Mouse (Mus musculus): ENCODE data around the gene Pknox1. TPM values are rescaled to one million over a fixed set of nuclear protein-coding genes. Genes with fewer than 3 reads are reported as not detected.
"Not testable (repeated sequence)": the region's sequence is repeated elsewhere in the genome, so short reads cannot be mapped to it uniquely, and the experiment has no call there.

Gene Pknox1
- total RNA-seq, 2 experiments from 2014 or later = 7.9 to 10.7 TPM

DNA sequence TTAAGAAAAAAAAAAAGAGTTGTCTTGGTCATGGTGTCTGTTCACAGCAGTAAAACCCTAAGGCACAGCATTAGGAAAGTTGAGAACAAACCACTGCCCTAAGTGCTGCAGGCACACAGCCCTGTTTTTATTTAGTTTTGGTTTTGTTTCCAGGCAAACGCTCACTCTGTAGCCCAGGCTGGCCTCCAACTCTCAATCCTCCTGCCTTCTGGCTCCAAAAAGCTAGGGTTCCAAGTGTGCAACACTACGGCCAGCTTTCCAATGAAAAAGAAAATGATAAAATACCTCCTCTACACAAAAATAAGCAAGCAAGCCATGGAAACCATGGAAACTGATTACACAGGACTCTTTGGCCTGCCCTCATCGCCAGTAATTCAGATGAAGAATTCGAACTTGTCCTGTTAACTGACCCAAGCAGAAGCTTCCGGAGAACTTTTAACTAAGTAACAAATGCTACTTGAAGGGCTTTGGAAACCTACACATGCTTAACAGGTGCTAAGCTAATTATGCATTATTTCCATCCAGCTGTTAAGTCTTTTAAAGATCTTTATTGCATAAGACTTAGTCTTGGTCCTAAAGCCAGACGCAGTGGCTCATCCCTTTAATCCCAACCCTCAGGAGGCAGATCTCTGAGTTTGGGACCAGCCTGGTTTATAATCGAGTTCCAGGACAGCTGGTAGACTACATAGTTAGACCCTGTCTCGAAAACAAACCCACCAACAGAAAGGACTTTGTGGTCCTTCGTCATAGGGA lies 17.9 kb upstream of the Pknox1 start:
- intact Hi-C loops (cut with DNase I; ENCODE audit: low total_unique reads) = no loop called here
- no peak for DNase-seq

DNA sequence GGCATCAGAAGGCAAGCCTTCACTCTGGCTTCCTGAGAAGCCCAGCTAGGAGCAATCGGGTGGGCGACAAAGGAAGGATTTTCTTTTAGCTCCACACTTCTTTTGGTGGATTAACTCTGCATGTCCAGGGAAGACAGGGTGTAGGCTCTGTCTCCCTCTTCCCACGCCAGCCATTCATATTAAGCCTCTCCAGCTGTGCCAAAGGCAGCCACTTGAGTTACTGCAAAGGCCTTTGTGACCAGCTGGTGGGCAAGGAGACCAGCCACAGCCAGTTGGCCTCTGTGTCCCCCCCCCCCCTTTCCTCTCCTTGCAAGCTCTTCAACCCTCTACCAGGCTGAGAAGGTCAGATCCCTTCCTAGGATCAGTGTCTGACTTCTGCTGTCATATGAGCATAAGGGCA lies 16.6 kb upstream of the Pknox1 start:
- intact Hi-C loops (cut with DNase I; ENCODE audit: low total_unique reads) = no loop called here
- no peak for DNase-seq

GRCm38 (mm10) chr17:31549389-31549788 lies 15.1 kb upstream of the Pknox1 start:
- DNase-seq = no peak
- intact Hi-C loops (cut with DNase I; ENCODE audit: low total_unique reads) = no loop called here

GRCm38 (mm10) chr17:31552601-31553000 lies 11.9 kb upstream of the Pknox1 start:
- DNase-seq; intact Hi-C loops (cut with DNase I; ENCODE audit: low total_unique reads): not testable (repeated sequence)

DNA sequence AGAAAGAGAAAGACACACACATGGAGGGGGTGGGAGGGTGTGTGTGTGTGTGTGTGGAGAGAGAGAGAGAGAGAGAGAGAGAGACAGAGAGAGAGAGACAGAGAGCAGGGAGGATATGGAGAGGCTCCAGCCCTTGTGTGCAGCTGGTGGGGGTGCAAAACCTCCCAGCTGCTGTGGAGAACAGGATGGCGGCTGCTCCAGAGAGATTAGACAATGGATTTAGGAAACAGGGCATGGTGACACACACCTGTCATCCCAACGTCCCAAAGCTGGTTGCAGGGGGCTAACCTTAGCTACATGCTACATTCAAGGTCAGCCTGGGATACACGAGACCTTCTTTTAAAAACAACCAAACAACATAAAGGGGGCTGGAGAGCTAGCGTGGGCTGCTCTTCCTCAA lies 8.3 kb upstream of the Pknox1 start:
- peak; percentile 38 for DNase-seq
- intact Hi-C loops (cut with DNase I; ENCODE audit: low total_unique reads) = no loop called here

GRCm38 (mm10) chr17:31557124-31557880 lies 7.2 kb upstream of the Pknox1 start:
- intact Hi-C loops (cut with DNase I; ENCODE audit: low total_unique reads) = no loop called here
- DNase-seq = peak; percentile 51

DNA sequence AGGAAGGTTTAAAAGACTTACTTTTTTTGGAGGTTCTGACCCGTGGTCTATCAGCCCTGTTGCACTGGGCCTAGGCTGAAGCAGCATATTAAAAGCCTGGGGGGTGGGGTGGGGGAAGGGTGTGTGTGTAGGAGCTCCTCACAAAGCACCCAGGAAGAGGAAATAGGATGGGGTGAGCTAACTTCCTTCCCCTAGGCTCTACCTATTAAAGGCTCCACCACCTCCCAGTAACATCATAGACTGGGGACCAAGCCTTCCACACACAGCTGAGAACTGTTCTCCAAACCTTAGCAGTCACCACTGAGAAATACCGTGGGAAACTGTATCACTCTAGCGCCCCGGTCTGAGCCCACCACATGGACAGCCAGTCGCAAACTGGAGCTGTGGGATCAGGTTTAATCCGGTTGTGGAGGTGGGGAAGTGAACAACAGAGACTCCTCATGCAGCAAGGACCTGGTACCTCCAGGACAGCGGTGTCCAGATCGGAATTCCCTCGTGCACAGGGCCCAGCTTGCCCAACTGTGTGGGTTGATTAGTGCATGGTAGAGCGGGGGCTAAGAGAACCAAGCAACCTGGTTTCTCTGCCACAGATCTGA lies 6.5 kb upstream of the Pknox1 start:
- no peak for DNase-seq
- intact Hi-C loops (cut with DNase I; ENCODE audit: low total_unique reads) = no loop called here

DNA sequence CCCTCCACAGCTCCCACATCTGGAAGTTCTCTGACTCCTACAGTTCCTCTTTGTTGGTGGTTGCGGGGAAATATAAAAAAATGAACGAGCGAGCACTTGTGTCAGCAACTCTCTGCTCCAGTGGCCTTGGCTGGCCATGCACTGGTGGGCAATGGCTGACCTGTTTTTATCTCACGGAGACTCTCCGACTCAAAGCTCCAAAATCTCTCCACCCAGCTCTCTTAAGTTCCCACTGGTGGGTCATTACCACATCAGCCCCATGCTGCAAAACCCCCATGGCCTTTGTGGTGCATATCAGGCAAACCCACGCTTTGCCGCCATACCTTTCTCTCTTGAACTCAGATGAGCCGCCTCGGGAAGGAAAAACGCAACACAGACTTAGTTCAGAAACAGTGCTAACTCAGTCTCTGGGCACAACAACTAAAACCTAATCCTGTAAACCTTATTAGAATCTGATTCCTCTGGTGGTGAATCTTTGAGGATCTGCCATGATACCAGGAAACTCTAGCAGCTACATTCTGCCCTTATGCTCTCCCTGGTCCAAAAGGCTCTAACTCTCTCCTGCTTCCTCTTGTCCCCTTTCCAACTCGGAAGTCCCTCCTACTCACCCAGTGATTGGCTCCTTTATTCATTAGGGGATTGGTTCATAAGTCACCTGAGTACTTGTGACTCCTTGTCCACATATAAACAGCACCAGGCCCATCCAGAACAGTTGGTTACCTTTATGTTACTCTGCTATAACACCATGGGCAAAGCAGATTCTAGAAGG lies 5.3 kb upstream of the Pknox1 start:
- DNase-seq = no peak
- intact Hi-C loops (cut with DNase I; ENCODE audit: low total_unique reads) = no loop called here

- intact Hi-C loops (cut with DNase I; ENCODE audit: low total_unique reads) = loop anchor here (5.0 to 10.0 kb wide), 2 partner anchors 36 to 91 kb away; partner anchors contain the start of gene U2af1
- no peak for DNase-seq
These were observed 911 bp upstream of the Pknox1 start for GRCm38 (mm10) chr17:31563632-31564014.

DNA sequence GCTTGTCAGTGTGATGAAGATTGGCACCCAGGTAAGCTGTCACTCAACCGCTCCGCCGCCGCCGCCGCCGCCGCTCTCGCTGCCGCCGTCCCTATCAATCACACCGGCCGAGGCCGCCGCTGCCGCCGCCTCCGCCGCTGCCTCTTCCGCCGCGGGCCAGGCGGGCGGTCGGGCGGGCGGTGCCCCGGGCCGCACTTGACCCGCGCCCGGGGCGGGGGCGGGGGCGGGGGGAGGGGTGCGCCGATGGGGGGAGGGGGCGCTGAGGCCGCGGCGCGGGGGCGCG lies 265 bp downstream of the Pknox1 start:
- intact Hi-C loops (cut with DNase I; ENCODE audit: low total_unique reads) = loop anchor here (5.0 to 10.0 kb wide), 2 partner anchors 37 to 90 kb away; partner anchors contain the start of gene U2af1
- DNase-seq = no peak

DNA sequence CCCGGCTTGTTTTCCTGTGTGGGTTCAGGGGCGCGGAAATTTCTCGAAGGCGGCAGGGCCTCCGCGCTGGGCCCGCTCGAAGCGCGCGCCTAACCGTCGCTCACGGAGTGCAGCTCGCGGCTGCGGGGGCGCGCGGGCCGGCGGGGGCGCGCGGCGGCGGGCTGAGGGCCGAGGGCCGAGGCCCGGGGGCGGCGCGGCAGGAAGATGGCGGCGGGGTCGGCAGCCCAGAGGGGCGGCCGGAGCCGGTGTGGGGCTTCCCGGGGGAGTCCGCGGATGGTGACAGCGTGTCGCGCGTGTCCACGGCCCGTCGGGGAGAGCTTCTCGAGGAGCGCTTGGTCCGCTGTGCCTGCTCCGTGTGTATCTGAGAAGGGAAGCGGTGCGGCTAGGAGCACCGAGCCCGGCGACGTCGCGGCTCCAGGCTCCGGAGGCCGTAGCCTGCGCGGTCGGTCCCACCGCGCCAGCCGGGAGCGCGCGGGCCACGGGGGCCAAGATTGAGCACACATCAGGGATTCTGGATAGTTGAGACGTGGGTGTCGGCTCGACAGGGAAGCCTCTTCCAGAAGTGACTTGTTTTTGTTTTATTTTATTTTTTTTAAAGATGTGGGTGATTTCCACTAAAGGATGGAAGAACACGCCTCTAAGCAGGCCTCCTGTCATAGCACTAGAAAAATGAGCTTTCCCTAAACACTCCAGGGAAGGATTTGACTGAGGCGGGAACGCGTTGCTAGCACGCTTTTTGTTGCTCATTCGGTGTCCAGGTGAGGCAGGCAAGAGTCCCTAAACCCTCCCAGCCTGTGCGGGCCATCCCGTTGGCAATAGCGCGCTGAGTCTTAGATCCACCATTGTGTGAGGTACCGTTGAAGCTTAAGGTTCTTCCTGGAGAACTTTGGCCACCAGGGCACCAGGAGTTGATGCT lies 865 bp downstream of the Pknox1 start:
- intact Hi-C loops (cut with DNase I; ENCODE audit: low total_unique reads) = loop anchor here (10.0 kb wide), 1 partner anchor 89 kb away; the partner anchor contains the start of gene U2af1
- peak; percentile 69 for DNase-seq

DNA sequence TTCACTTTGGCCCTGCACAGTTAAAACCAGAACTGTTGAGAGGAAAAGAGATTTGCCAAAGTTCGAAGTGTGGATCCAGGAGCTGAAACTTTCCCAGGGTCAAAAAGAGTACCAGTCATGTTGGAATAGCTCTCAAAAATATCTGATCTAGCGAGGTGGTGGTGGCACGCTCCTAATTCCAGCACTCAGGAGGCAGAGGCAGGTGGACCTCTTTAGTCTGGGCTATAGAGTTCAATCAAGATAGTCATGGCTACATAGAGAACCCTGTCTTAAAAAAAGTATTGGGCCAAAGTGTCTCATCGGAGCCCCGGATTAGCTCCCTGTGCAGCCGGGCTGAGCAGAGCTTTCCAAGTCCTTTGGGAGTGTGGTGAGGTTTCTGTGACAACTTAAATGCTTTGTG lies 1.7 kb downstream of the Pknox1 start:
- intact Hi-C loops (cut with DNase I; ENCODE audit: low total_unique reads) = loop anchor here (10.0 kb wide), 1 partner anchor 89 kb away; the partner anchor contains the start of gene U2af1
- DNase-seq = no peak

DNA sequence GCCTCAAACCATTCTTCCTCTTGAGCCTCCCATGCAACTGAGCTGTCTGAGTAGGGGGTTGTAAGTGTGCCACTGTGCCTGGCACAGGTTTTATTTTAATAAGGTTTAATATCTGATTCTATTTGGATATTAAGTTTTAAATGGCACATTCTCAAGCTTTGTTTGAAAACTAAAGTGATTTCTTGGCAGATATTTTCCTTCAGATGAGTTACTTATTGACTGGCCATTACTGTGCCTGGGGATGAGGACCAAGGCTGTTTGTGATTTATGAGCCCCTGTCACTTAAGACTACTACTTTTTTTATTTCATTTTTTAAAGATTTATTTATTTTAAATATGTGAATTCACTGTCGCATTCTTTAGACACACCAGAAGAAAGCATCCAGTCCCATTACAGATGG lies 5.2 kb downstream of the Pknox1 start:
- DNase-seq = no peak
- intact Hi-C loops (cut with DNase I; ENCODE audit: low total_unique reads) = loop anchor here (10.0 kb wide), 1 partner anchor 85 kb away; the partner anchor contains the start of gene U2af1

- intact Hi-C loops (cut with DNase I; ENCODE audit: low total_unique reads) = no loop called here
- peak; percentile 41 for DNase-seq
These were observed 5.9 kb downstream of the Pknox1 start for GRCm38 (mm10) chr17:31570321-31570925.

DNA sequence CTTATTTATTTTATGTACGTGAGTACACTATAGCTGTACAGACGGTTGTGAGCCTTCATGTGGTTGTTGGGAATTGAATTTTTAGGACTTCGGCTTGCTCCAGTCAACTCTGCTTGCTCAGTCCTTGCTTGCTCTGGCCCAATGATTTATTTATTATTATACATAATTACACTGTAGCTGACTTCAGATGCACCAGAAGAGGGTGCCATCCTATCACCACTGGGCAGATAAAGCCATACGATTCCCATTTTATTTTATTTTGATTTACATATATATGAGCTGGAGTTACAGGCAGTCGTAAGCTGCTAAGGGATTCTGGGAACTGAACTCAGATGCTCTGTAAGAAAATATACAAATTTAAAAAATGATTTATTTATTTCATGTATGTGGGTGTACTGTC lies 7.2 kb downstream of the Pknox1 start:
- DNase-seq = no peak
- intact Hi-C loops (cut with DNase I; ENCODE audit: low total_unique reads) = no loop called here

DNA sequence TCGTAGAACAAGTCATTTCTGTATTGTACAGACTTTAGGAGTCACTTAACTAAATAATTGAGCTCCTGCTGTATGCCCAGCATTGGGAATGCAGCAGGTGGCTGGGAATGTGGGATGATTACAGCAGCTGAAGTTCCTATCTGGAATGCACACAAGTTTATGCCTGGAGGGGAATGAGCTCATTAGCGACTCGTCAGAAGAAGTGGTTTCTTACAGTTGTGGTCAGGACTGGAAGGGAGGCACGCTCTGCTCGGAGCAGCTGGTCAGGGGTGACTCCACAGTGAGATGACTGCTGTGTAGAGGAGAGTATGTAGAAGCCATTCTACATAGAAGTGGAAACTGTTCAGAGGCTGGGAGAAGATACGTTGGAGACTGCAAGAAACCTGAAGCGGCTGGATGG lies 10.1 kb downstream of the Pknox1 start:
- no peak for DNase-seq
- intact Hi-C loops (cut with DNase I; ENCODE audit: low total_unique reads) = no loop called here

- intact Hi-C loops (cut with DNase I; ENCODE audit: low total_unique reads) = no loop called here
- DNase-seq = no peak
These were observed 12.1 kb downstream of the Pknox1 start for GRCm38 (mm10) chr17:31576394-31577175.

DNA sequence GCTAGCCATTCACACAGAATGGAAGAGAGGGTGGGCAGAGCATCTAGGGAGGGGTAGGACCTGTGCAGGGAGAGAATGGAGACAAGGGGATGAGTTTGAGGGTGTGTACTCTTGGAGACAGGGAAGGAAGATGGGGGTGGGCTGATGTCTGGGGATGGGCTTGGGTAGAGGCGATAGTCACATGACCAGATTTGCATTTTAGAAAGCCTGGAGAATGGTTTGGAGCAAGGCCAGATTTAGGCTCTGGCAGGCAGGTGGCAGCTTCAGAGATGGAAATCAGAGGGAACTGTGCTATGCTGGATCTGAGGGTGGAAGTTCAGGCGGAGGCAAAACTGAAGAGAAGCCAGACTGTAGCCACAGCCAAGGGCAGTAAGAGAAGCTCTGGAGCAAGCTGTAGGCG lies 15.8 kb downstream of the Pknox1 start:
- intact Hi-C loops (cut with DNase I; ENCODE audit: low total_unique reads) = no loop called here
- DNase-seq = no peak
